Mouse (Mus musculus) midbrain, embryonic 14.5 days (tissue): ENCODE measurements around the gene Aldh1l1. TPM values are rescaled to one million over a fixed set of nuclear protein-coding genes. Genes with fewer than 3 reads are reported as not detected.

Experiments
- ATAC-seq: fragments of 200-750 bp; cut with Nextera tagmentation; 2 replicates; pipeline ENCODE4 v1.8.0; 2017; ENCODE audit warnings: moderate number of reproducible peaks, moderate library complexity; ENCODE audit not compliant: low FRiP score, low TSS enrichment
- DNase-seq: peaks from one replicate; pipeline ENCODE4 v3.0.0-alpha.2; 2015
- H3K27ac ChIP-seq: fragments of 300-500 bp; sonication (generic); replicated peaks from 2 replicates; pipeline ENCODE4 v1.5.1; 2014; ENCODE audit warnings: mild to moderate bottlenecking, low read depth, low read length, moderate library complexity
- H3K27me3 ChIP-seq: fragments of 300-500 bp; sonication (generic); 2 replicates; pipeline ENCODE4 v1.6.1; 2014; ENCODE audit warnings: low read length, control low read depth, mixed read lengths; ENCODE audit not compliant: control insufficient read depth, insufficient read depth
- H3K36me3 ChIP-seq: fragments of 300-500 bp; sonication (generic); 2 replicates; pipeline ENCODE4 v1.6.1; 2014; ENCODE audit warnings: low read length, control low read depth; ENCODE audit not compliant: control insufficient read depth, insufficient read depth
- H3K4me1 ChIP-seq: fragments of 300-500 bp; sonication (generic); 2 replicates; pipeline ENCODE4 v1.6.1; 2014; ENCODE audit warnings: mild to moderate bottlenecking, antibody characterized with exemption, low read length, control low read depth; ENCODE audit not compliant: control insufficient read depth, insufficient read depth
- H3K4me2 ChIP-seq: fragments of 300-500 bp; sonication (generic); 2 replicates; pipeline ENCODE4 v1.6.1; 2014; ENCODE audit warnings: mild to moderate bottlenecking, low read length, moderate library complexity
- H3K4me3 ChIP-seq: fragments of 300-500 bp; sonication (generic); replicated peaks from 2 replicates; pipeline ENCODE4 v1.5.1; 2014; ENCODE audit warnings: low read depth, low read length
- H3K9ac ChIP-seq: fragments of 300-500 bp; sonication (generic); replicated peaks from 2 replicates; pipeline ENCODE4 v1.6.1; 2014; ENCODE audit warnings: mild to moderate bottlenecking, low read length, moderate library complexity
- H3K9me3 ChIP-seq: fragments of 300-500 bp; sonication (generic); 2 replicates; pipeline ENCODE4 v1.6.1; 2016; ENCODE audit warnings: low read length, control low read depth, mixed read lengths; ENCODE audit not compliant: control insufficient read depth
- WGBS: fragments of 180-500 bp; shearing (Covaris S2); extraction: QIAGEN DNeasy Blood & Tissue Kit; methylation state at CpG from one replicate; pipeline ENCODE4 v1.1.7; 2014; 5-methylcytosine and 5-hydroxymethylcytosine counted together
- polyA plus RNA-seq: library from polyadenylated mRNA; unstranded; fragments of >200 nt; fragmentation: Nextera tagmentation; extraction: Ambion mirVana; gene quantifications from 2 replicates; pipeline ENCODE4 v1.2.1, GENCODE M21; 2014

Aldh1l1 gene
- polyA plus RNA-seq, 1 experiment from 2014 or later, result 44.5 TPM

- no peak for DNase-seq
- no peak overlapping the region for H3K9ac ChIP-seq
- WGBS, result 68% methylated on average over 2 of the region's 2 CpGs
- no peak for ATAC-seq
- H3K4me3 ChIP-seq, result no peak overlapping the region
- no peak overlapping the region; the same call in 1 of the 2 replicates for H3K4me2 ChIP-seq
- peaks cover 17% of the 10 kb centered on the region; the same call in 1 of the 2 replicates for H3K4me1 ChIP-seq
- no peaks in the 10 kb centered on the region for H3K9me3 ChIP-seq
- no peak overlapping the region for H3K27ac ChIP-seq
- peaks cover 27% of the 10 kb centered on the region for H3K27me3 ChIP-seq
- H3K36me3 ChIP-seq, result no peaks in the 10 kb centered on the region
Measured at GRCm38 (mm10) chr6:90461181-90461580, 25.0 kb upstream of the Aldh1l1 start.

DNA sequence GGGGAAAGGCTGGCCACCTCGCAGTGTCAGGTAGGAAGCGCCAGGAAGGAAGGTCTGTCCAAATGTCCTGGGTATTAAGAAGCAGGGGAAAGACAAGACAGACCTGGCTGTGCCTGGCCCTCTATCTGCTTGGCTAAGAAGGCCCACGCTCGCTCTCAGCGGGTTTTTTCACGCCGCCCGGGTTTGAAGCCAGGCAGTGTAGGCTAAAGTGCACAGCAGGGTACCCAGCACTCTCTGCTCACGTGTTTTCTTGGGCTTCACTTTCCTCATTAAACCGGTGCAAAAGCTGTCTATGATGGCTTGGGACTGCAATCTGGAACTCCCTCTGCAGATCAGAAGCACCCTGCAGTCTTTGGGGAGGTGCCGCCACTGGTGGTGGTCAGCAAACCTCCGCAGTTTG lies 24.5 kb upstream of the Aldh1l1 start:
- ATAC-seq (no peak), DNase-seq (no peak)
- Histone ChIP-seq H3K27me3 (peaks cover 27% of the 10 kb centered on the region), H3K36me3 (no peaks in the 10 kb centered on the region), H3K4me1 (peaks cover 17% of the 10 kb centered on the region; the same call in 1 of the 2 replicates), H3K9ac (peak overlapping the region; percentile 66; the same call in 1 of the 2 replicates), H3K27ac (no peak overlapping the region), H3K4me2 (peak overlapping the region; percentile 100), H3K4me3 (peak overlapping the region; percentile 64), H3K9me3 (no peaks in the 10 kb centered on the region)
- 7% methylated on average over 12 of the region's 12 CpGs for WGBS

DNA sequence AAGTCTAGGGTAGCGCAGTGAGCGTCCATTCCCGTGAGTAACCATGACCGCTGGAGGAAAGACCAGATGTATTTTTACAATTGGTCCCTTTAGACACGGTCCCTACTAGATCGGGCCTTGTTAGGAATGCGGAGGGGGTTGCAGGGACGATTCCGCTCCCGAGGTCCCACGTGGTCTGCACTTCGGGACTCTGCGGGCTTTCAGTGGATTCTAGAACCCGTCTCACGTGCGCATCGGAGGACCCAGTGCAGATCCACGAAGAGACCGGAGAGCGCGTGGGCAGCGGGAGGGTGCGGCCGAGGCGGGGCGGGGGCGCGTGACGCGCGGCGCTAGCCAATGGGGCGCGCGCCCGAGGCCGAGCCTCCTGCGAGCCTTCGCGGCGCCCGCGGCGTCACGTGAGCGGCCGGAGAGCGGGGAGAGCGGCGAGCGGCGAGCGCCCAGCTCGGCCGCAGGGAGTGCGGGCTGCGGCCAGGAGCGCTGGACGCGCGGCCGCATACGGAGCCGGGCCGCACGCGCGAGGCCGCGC lies 24.0 kb upstream of the Aldh1l1 start, which contains the start of gene Klf15:
Gene Klf15 (plus strand): TSS at position 396 of the 526 bp plus-strand sequence.
- peak; percentile 89 for DNase-seq
- peak within 1 kb of the TSS; percentile 100 for H3K4me2 ChIP-seq
- no peaks in the 10 kb centered on the region for H3K36me3 ChIP-seq
- ATAC-seq, result peak; percentile 75
- H3K4me3 ChIP-seq, result peak within 1 kb of the TSS; percentile 64
- 1% methylated on average over 70 of the region's 70 CpGs for WGBS
- H3K27me3 ChIP-seq, result peaks cover 27% of the 10 kb centered on the region
- peak within 1 kb of the TSS; percentile 49 for H3K27ac ChIP-seq
- peaks cover 17% of the 10 kb centered on the region; the same call in 1 of the 2 replicates for H3K4me1 ChIP-seq
- H3K9me3 ChIP-seq, result no peaks in the 10 kb centered on the region
- peak within 1 kb of the TSS; percentile 66 for H3K9ac ChIP-seq

DNA sequence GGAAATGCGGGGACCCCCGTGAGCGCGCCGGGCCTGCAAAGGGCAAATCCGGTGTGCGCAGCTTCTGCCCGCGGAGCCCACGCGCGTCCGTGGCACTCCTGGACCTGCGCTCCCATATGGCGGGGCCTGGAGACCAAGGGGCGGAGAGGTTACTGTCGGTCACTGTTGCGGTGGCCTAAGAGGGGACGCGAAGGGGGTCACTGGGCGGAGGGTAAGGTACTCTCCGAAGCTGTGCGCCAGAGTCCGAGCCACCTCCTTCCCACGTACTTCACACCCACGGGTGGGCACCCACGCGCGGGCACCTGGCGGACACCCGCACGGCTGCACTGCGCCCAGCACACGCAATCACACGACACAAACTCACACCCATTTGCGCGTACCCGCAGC lies 23.4 kb upstream of the Aldh1l1 start:
- H3K4me3 ChIP-seq, result peak overlapping the region; percentile 64
- H3K9ac ChIP-seq, result peak overlapping the region; percentile 66
- peaks cover 17% of the 10 kb centered on the region; the same call in 1 of the 2 replicates for H3K4me1 ChIP-seq
- peak overlapping the region; percentile 100 for H3K4me2 ChIP-seq
- H3K9me3 ChIP-seq, result no peaks in the 10 kb centered on the region
- ATAC-seq (peak; percentile 38; the same call in 1 of the 2 replicates), DNase-seq (no peak)
- peaks cover 27% of the 10 kb centered on the region for H3K27me3 ChIP-seq
- H3K27ac ChIP-seq, result peak overlapping the region; percentile 49
- H3K36me3 ChIP-seq, result no peaks in the 10 kb centered on the region
- under 1% methylated on average over 38 of the region's 38 CpGs for WGBS

DNA sequence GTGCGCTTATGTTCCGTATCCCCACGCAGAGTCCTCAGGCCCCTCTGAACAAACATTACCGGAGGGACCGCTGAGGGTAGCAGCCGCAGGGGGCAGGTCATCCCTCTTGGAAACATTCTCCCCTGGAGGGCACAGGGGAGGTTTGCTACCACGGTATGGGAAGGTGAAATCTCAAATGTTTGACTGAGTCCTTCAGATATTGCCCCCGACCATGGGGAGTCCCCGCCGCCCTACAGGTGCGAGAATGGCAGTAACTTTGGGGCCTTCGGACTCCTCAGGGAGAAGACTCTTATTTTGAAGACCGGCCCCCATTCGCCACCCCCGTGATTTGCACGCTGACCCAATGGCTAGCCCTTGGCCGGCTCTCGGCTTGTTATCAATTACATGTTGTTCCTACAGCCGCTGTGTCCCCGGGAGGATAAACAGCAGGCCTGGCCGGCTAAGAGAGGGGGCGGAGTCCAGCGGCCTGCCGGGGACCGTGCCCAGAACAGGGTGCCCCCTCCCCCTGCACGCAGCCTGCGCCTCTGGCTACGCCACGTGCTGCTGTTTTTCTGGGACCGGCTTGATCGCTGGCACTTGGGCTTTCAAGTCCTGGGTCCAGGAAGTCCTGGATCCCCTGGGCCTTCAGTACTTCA lies 22.9 kb upstream of the Aldh1l1 start:
- under 1% methylated on average over 31 of the region's 31 CpGs for WGBS
- ATAC-seq, result peak; percentile 61
- no peaks in the 10 kb centered on the region for H3K36me3 ChIP-seq
- peak overlapping the region; percentile 66 for H3K9ac ChIP-seq
- peak overlapping the region; percentile 49; the same call in 1 of the 2 replicates for H3K27ac ChIP-seq
- DNase-seq, result peak; percentile 74
- peaks cover 27% of the 10 kb centered on the region for H3K27me3 ChIP-seq
- H3K9me3 ChIP-seq, result no peaks in the 10 kb centered on the region
- H3K4me2 ChIP-seq, result peak overlapping the region; percentile 100
- peaks cover 17% of the 10 kb centered on the region; the same call in 1 of the 2 replicates for H3K4me1 ChIP-seq
- peak overlapping the region; percentile 64 for H3K4me3 ChIP-seq

GRCm38 (mm10) chr6:90463890-90464421 lies 22.3 kb upstream of the Aldh1l1 start:
- DNase-seq (no peak), ATAC-seq (no peak)
- Histone ChIP-seq H3K27me3 (peaks cover 27% of the 10 kb centered on the region), H3K9ac (peak overlapping the region; percentile 66), H3K27ac (no peak overlapping the region), H3K4me3 (peak overlapping the region; percentile 64), H3K36me3 (no peaks in the 10 kb centered on the region), H3K4me2 (peak overlapping the region; percentile 100), H3K4me1 (peaks cover 17% of the 10 kb centered on the region; the same call in 1 of the 2 replicates), H3K9me3 (no peaks in the 10 kb centered on the region)
- WGBS, result 38% methylated on average over 7 of the region's 7 CpGs

- peaks cover 17% of the 10 kb centered on the region; the same call in 1 of the 2 replicates for H3K4me1 ChIP-seq
- no peak overlapping the region for H3K27ac ChIP-seq
- H3K9me3 ChIP-seq, result no peaks in the 10 kb centered on the region
- WGBS, result 95% methylated on average over 11 of the region's 11 CpGs
- ATAC-seq, result no peak
- no peak overlapping the region for H3K9ac ChIP-seq
- no peak for DNase-seq
- no peak overlapping the region for H3K4me3 ChIP-seq
- H3K27me3 ChIP-seq, result peaks cover 27% of the 10 kb centered on the region
- H3K36me3 ChIP-seq, result no peaks in the 10 kb centered on the region
- no peak overlapping the region for H3K4me2 ChIP-seq
Measured at GRCm38 (mm10) chr6:90465028-90465640, 21.1 kb upstream of the Aldh1l1 start.

- WGBS, result 79% methylated on average over 10 of the region's 10 CpGs
- peaks cover 25% of the 10 kb centered on the region for H3K27me3 ChIP-seq
- no peak overlapping the region for H3K4me3 ChIP-seq
- peaks cover 17% of the 10 kb centered on the region; the same call in 1 of the 2 replicates for H3K4me1 ChIP-seq
- no peak overlapping the region for H3K27ac ChIP-seq
- ATAC-seq, result no peak
- H3K36me3 ChIP-seq, result no peaks in the 10 kb centered on the region
- no peak overlapping the region for H3K4me2 ChIP-seq
- no peaks in the 10 kb centered on the region for H3K9me3 ChIP-seq
- H3K9ac ChIP-seq, result no peak overlapping the region
- DNase-seq, result no peak
Measured at GRCm38 (mm10) chr6:90466079-90466478, 20.1 kb upstream of the Aldh1l1 start.
